Mouse (Mus musculus) heart, postnatal 10 days (tissue): ENCODE measurements at regions not wholly inside any gene's neighbourhood (a gene's known extent, or its start where the extent isn't known, plus 50 kb on each side); places are given as distances from the start of the nearest gene placed in this dataset.
A peak's percentile ranks its signal among the peaks of the same experiment; 100 is the strongest.
"Not testable (repeated sequence)": the region's sequence is repeated elsewhere in the genome, so short reads cannot be mapped to it uniquely, and the experiment has no call there.

Experiments
- DNase-seq, 2 experiments: peaks; one replicate each; pipeline ENCODE4 v3.0.0; 2021
- intact Hi-C: fragments of 180-260 bp; cut with DNase I; formaldehyde crosslinking; loops from one replicate; pipeline ENCODE4 v1.15.1; 2025

DNA sequence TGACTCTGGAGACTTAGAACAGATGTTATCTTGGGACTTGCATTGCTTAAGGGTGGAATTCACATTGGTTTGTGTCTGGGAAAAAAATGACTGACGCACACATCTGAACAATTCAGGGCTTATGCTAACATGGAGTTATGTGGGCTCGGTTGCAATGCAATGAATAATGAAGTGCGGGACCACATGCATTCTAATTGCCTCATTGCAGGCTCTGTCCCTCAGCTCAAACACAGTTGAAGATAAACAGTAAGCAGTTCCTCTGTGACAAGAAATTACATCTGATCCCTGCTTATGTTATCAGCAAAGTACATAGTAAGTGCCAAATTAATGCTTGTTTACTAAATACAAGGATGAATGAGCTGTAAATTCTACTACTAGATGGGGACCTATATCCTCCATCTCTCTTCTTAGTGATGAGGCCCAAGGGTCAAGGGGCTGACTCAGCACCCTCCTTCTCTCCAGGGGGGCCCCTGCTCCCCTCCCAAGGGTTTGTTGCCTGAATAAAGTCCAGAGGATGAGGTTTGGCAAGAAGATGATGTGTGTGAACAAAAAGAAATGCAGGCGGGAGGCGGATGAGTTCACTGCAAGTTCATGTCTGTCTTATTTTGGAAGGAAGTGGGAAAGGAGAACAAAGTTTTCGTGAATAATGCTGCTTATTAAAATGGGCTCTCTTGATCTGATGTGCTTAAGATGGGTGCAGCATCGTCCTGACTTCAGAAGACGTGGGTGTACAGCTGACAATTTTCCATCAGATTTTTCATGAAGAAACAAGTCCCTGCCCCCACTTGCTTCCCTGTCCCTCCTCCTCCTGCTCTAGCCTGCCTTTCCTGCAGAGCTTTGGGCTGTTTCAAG is 533.1 kb downstream of the Shisa9 start:
- intact Hi-C loops: no loop called here
- peak in 1 of 2 experiments; percentile 3 for DNase-seq

DNA sequence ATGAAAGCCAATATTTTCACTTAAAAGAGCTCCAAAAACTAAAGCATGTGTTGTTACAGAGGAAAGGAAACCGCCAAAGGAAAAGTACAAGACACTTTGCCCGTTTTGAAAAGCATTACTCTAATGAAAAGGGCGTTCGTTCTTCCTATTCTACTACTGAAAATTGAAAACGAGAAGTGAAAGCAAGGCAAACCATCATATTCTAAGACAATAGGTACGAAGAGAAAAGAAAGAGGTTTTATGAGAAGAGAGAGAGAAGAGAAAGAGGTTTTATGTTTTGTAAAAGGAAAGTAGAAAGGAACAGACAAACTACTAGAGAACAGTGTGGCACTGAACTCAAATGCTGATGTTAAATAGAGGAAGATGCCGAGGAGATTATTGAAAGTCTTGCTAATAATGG is 534.4 kb downstream of the Shisa9 start:
- intact Hi-C loops: no loop called here
- no peak for DNase-seq

DNA sequence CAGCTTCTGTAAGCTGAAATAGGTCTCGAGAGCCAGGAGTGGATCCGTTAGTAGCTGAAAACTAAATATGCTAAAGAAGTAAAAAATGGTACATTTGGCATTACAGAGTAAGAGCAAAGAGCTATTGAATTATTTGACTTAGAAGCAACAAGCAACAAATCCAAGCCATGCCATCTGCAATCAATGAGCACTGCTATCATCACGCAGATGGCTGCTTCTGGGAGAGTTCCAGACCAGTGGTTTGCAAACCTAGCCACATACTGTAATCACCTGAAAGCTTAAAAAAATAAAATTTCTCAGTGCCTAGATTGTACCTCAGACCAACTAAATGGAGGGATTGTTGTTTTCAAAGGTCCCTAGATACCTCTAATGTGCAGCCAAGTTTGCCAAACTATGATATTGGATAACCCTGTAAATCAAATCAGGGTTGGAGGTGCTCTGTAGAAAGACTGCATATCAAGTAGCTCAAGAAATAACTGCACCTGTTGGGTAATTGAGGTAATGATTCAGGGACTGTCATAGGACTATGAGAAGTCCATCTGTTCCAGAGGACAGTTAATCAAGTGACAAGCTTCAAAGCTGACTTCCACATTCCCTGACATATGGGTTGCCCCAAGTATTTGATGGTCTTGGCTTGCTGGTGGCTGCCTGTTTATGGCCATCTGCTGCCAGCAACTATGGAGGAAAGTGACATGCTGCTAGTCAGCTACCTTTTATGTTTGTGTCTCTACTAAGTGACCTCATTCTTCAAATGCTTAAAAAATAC is 538.0 kb downstream of the Shisa9 start:
- intact Hi-C loops: no loop called here
- no peak for DNase-seq

DNA sequence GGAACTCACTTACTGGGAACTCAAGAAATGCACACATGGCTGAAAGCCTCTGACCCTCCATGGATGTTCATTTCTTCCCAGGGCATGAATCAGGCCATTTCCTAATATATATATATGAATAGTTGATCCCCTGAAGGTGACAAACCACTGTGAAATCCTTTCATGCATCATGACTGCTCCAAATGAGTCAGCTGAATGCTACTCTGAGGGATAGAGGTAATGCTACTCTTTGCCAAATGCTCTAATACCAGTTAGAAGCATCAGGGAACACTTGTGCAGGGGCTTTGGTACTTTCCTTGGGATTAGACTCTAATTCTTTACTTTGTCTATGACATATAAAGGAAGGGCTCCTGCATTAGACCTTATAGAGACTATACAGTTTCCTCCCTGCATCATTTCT is 561.0 kb upstream of the Ercc4 start:
- no peak for DNase-seq
- intact Hi-C loops: no loop called here

DNA sequence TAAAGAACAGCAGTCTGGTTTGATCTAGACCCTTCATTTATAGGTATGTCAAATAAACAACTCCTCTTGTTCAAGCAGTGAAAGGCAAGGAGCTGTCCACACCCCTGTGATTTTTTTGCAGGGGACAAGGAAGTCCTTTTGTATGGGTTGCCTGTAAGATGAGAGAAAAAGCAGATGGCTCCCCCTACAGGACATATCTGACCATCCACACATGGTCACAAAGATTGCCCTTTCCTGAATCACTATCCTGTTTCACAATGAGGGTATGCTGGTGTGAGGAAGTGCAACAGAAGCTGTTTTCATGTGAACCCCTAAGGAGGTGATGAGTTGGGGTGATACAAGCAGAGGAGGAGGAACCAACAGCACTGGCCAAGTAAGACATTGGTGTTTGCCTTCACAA is 520.6 kb upstream of the Ercc4 start:
- DNase-seq: peak; percentile 11 to 15
- intact Hi-C loops: no loop called here

DNA sequence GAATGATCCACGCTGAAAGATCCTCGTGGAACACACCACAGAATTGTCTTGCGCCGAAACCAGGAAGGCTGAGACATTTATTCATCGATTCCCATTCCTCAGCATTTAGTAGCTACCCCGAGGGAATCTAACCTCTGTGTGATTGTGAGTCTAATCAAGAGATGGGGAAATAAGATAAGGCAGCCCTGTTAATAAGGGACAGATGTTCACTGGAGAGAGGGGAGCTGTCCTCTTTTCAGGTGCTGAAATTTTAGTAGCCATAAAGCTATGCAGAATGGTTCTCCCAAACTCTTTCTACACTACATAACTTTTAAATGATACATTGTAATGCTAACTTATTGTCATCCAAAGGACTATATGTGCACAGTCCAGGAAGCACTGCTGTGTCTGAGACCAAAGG is 501.2 kb upstream of the Ercc4 start:
- DNase-seq: peak in 1 of 2 experiments; percentile 14
- intact Hi-C loops: no loop called here

DNA sequence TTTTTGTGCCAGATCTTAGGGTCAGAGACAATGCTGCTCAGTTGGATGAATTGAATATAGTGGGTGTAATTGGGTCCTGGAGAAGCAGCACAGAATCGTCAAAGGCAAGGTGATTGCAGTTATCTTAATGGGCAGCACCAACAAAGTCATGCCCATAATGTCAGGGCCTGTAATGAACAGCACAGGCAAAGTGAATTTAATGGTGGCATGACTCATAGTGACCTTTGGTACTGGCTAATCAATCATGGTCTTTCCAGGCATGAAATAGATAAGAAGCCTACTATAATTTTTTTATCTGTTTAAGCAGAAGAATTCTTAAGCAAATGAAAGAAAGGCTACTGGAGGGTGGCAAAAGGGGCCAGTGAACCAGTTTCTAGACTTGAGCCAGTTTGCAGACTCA is 498.4 kb upstream of the Ercc4 start:
- intact Hi-C loops: no loop called here
- DNase-seq: no peak

DNA sequence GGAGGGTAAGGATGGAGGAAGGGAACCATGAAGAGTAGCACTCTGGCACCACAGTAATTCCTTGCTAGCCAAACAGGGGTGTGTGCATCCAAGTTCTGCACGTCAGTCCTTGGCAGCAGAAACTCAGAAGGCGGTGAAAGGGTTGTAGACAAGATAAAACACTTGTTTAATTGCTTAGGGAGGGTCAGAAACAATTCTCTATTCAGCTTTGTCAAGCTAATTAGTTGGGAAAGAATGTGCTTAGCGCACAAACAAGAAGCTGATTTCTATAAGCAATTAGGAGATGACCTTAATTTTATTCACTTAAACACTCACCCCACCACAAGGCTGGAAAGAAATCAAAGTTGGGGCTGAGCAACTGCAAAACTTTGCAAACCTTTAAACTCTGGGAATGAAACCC is 491.7 kb upstream of the Ercc4 start:
- peak; percentile 3 for DNase-seq
- intact Hi-C loops: no loop called here

DNA sequence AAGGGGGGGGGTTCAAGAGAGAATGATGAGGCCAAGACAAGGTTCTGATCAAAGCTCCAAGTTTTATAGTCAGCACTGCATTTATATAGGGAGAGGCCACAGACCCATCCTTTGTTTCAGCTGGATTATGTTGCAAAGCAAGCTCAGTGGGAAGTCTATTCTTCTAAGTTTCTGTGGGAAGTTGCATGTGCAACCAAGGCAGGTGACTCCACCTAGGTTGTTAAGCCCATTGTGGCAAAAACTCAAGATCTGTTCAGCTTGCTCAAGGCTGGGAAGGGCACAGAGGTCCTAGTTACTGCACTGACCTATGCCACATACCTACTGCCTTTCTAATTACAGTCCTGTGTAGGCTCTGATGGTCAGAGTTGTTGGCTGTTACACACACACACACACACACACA is 477.0 kb upstream of the Ercc4 start:
- no peak for DNase-seq
- intact Hi-C loops: no loop called here

DNA sequence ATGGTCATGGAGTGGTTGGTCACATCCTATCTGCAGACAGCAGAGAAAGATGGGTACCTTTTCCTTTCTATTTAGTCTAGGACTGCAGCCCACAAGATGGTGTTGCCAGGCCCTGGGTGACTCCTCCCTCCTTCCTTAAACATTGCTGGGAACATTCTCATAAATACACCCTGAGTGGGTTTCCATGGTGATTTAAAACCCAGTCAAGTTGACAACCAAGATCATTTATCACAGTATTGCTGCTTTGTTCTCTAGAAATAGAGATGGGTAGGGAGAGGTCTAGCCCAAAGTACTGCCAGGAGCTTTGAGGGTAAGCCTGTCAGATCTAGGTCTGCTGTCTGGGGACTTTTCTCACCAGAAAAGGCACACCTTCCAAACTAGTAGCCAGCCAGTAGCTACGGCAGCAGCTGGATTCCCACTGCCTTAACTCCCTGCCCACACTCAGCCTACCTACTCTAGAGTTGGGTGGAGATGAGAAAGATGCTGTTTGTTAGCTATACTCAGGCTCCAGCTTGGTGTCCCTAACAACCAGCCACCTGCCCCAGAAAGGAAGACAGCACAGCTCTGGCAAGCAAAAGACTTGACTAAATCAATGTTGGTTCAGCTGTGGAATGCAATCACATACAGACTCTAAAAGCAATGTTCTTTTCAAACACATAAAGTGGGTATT is 470.4 kb upstream of the Ercc4 start:
- no peak for DNase-seq
- intact Hi-C loops: no loop called here

DNA sequence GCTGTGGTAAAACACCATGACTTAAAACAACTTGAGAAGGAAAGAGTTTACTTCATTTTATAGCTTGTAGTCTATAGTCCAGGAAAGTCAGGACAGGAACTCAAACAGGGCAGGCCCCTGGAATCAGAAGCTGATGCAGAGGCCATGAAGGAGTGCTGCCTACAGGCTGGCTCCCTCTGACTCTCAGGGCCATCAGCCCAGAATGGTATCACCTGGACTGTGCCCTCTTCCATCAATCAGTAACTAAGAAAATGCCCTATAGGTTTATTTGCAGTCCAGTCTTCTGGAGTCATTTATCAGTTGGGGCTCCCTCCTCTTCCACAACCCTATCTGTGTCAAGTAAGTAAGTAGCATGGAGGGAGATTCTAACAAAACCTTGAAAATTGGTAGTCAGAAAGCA is 466.4 kb upstream of the Ercc4 start:
- DNase-seq: no peak
- intact Hi-C loops: no loop called here

DNA sequence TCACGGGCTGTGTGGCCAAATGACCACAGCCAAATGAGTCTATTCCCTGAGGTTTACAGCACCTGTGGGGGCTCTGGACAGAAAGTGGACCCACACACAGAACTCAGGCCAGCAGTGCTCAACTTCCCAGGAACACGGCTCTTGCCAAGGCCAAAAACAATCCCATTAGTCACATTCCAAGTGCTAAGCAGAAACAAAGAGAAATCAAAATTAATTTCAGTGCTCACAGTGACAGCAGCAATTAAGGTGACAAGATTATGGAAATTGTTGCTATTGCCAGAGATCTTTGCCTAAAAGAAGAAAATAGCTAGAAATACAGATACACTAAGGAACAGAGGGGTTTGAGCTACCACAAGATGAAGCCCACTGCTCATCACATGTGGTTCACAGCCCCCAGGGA is 464.9 kb upstream of the Ercc4 start:
- no peak for DNase-seq
- intact Hi-C loops: no loop called here

DNA sequence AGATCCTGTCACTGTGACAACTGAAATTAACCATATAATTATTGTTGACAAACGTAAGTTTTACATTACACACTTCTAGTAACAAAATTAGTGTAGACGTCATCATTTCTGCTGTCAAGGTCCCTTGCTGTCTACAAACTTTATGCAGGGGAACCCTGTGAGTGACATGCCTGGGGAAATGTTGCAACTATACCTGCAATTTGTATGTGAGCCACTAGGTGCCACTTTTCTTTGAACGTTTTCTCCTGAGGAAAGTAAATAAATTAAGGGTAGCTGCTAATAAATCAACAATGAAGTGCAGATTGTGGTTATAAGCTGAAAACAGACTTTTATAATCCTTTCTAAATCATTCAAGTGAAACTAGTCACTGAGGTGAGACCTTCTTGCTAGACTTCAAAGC is 457.3 kb upstream of the Ercc4 start:
- intact Hi-C loops: no loop called here
- no peak for DNase-seq

DNA sequence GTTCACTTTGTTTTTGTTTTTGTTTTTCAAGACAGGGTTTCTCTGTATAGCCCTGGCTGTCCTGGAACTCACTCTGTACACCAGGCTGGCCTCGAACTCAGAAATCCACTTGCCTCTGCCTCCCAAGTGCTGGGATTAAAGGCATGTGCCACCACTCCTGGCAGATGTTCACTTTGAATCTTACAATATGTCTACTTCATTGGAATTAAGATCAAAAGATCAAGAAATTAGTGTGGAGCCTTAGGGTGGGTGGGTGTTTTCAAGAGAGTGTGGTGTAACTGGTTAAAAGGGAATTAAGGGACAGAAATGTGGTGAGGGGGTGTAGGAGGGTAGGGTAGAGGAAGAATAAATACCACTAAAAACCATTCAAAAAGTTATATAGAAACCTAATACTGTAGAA is 435.8 kb upstream of the Ercc4 start:
- intact Hi-C loops, DNase-seq: not testable (repeated sequence)

DNA sequence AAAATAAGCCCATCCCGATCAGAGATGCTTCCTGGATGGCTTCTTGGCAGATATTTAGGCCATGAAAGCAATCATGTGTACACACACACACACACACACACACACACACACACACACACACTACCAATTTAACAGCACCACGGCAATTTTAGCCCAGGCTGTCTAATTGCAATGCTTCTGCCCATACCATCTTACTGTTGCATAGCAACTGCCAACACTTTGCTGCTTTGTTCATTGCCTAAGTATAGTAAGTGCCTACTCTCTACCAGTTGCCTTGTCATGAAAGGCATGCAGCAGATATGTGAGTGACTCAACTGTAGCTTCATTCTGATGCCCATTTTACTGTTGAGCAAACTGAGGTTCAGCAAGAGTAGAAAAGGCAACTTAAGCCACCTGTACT is 428.0 kb upstream of the Ercc4 start:
- DNase-seq: no peak
- intact Hi-C loops: no loop called here

DNA sequence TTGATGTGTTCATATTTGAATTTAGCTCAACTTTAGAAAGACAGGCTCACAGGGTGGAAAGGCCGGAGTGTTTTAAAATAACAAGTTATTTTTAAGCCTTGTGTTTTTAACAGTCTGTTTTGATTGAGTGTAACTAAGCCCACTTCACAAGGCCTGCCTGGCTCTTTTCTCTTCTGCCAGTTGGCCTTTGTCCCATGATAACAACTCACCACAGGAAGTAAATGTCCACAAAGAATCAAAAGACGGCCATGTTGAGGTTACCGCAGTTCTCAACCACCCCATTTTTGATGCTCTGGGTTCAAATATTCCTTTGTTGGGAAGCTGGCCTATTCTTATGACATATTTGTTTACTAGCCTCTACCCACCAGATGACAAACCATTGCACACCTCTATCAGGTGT is 423.7 kb upstream of the Ercc4 start:
- intact Hi-C loops: no loop called here
- DNase-seq: peak; percentile 11 to 18

DNA sequence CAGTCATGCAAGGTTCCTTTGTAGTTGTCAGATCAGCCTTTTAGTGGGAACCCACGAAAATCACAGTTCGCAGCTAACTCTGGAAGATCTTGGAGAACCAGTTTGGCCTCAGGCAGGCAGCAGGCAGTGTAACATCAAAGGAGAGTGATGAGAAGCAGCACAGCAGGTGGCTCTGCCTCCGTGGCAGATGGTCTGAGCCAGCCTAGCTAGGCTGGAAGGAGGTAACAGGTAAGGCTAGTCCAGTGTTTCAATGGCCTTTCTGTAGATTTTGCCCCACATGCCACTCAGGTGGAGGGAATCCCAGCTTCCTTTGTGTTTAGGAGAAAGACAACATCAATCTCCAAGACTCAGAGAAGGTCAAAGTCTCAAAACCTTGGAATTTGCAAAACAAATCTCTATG is 417.7 kb upstream of the Ercc4 start:
- intact Hi-C loops: no loop called here

DNA sequence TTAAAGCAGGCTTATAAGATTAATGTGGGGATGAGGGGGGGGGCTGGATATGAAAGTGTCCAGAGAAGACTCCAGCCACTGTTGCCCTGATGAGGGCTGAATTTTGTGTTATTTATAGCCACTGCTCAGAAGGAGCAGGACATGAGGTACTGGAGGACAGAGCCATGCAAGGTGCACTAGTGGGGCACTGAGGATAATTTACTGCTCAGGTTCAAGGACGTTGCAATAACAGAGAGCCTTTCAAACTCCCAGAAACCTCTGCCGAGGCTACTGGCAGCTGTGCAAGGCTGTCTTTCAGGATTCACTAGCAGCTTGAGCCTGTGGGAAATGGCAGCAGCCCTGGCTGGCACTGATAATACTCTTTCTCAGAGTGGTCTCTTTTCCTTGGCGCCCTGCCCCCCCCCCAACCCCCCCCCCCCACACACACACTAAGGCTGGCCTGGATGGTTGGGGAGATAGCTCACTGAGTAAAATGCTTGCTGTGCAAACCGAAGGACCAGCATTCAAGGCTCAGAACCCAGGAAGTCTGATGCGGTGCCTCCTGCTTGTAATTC is 416.7 kb upstream of the Ercc4 start:
- DNase-seq: peak; percentile 2 to 11
- intact Hi-C loops: no loop called here

More for the DNA sequence above, 417.7 kb upstream of the Ercc4 start:
- no peak for DNase-seq

DNA sequence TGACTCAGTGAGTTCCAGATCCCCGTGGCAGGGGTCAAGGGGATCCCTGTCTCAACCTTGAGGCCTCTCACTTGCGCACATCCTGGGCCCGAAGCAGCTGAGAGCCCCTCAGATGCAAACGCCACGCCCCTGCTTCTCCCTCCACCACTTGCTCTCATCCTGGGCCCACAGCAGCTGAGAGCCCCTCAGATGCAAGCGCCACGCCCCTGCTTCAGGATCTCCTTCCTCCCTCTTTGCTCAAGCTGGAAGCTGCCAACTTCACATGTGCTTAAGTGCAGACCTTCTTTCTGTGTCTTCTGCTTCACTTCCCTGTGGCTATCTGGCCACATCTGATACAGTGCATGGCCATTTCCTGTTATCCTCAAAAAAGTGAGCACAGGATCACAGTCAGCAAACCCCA is 416.1 kb upstream of the Ercc4 start:
- DNase-seq: no peak
- intact Hi-C loops: no loop called here

DNA sequence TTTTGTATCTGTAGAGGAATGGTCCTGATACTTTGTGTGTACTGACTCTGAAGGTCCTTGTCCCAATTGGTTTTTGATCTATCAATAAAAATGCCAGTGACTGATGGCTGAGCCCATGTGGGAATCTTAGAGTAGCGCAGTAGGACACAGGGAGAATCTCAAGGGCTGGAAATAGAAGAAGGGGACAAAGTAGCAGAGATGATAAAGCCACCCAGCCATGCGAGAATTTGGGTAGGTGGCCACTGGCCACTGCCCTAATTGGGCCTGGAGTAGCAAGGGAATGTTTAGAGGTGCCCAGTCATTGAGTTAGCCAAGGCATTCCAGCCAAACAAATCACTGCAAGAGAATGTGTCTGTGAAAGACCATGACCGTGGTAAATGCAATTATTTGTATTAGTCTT is 414.8 kb upstream of the Ercc4 start:
- peak in 1 of 2 experiments; percentile 4 for DNase-seq
- intact Hi-C loops: no loop called here

DNA sequence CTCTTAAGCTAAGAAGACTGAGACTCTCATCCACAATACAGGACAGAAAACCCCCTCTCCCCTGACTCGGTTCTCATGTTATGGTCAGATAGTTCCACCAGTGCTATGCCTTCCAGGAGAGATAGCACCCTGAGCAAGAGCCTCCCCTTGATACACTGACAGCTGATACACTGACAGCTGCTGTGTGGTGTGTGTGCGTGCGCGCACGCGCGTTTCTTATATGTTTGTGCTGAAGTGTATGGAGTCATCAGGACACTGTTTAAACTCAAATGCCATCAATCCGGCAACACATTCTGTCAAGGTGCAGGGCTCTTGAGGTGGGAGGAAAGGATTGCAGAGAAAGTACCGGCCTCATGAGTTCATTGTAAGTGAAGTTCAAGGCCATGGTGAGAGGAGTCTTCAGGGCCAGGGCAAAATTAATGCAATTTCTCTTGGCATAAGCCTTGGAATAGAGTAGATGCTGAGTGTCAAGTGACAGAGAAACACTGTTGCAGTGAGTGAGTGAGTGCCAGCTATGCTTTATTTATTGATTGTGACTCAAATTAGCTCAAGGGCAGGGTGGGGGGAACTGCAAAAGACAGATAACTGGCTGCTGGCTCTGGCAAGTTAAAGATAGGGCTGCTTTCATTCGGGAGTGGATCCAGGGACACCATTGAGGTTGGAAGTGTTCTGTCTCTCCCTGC is 412.4 kb upstream of the Ercc4 start:
- peak; percentile 5 to 40 for DNase-seq
- intact Hi-C loops: no loop called here
